Mouse (Mus musculus) heart, postnatal 14 days (tissue): Measurements from ENCODE around the gene Tnk1. TPM values are rescaled to one million over a fixed set of nuclear protein-coding genes. Genes with fewer than 3 reads are reported as not detected.
A peak's percentile ranks its signal among the peaks of the same experiment; 100 is the strongest.

ENCODE experiments used
- DNase-seq, 2 experiments: peaks; one replicate each; pipeline ENCODE4 v3.0.0; 2021 to 2022
- intact Hi-C: fragments of 180-260 bp; cut with DNase I; formaldehyde crosslinking; loops from one replicate; pipeline ENCODE4 v1.15.1; 2025
- long read RNA-seq, 2 experiments: library from polyadenylated mRNA; stranded (forward); transcript quantifications; one replicate each; pipeline ENCODE4 v2.0.0; 2021
- total RNA-seq, 2 experiments: library from RNA; stranded (reverse); gene quantifications; 2 replicates each; pipeline ENCODE4 v1.2.3; 2021

The Tnk1 gene
- under 1 TPM in 1 of 2 experiments, not detected in 1; 0.24 TPM for total RNA-seq
- long read RNA-seq, experiment 1 = 0 reads
- long read RNA-seq, experiment 2 = 0 reads

- intact Hi-C loops = no loop called here
- DNase-seq = no peak
Observed at GRCm38 (mm10) chr11:69858113-69858998, at the start of gene Tnk1. Tnk1 (minus strand) TSS chr11:69858730.

GRCm38 (mm10) chr11:69904311-69904710, 45.8 kb upstream of the Tnk1 start:
- DNase-seq = no peak
- intact Hi-C loops = no loop called here

DNA sequence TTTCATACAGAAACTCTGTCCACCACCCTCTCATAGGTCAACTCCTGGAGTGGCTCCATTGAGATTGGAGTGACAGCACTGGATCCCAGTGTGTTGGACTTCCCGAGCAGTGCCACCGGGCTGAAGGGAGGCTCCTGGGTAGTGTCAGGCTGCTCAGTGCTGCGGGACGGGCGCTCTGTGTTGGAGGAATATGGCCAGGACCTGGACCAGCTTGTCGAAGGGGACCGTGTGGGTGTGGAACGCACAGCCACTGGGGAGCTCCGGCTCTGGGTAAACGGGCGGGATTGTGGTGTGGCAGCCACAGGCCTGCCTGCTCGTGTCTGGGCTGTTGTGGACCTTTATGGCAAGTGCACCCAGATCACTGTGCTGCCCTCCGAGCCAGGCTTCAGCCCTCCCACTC, 44.4 kb upstream of the Tnk1 start:
- no peak for DNase-seq
- intact Hi-C loops = loop anchor here (1.0 kb wide), 1 partner anchor 10 kb away; the partner anchor contains the start of gene Gps2

DNA sequence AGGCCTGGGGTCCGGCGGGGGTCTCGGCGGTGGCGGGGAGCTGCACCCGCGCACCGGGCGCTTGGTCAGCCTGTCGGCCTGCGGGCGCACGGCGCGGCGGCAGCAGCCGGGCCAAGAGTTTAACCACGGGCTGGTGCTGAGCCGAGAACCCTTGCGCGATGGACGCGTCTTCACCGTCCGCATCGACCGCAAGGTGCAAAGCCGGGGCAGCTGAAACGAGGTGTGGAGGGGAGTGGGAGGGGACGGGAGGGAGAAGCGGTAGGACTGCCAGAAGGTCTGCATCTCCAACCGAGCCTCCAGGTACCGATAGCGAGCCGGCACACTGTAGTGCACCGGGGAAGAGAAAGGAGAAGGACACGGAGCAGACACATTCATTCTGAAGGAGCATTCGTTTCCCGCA, 43.5 kb upstream of the Tnk1 start:
- DNase-seq = no peak
- intact Hi-C loops = loop anchor here (2.0 kb wide), 1 partner anchor 63 kb away; the partner anchor contains the start of gene Tmem256

DNA sequence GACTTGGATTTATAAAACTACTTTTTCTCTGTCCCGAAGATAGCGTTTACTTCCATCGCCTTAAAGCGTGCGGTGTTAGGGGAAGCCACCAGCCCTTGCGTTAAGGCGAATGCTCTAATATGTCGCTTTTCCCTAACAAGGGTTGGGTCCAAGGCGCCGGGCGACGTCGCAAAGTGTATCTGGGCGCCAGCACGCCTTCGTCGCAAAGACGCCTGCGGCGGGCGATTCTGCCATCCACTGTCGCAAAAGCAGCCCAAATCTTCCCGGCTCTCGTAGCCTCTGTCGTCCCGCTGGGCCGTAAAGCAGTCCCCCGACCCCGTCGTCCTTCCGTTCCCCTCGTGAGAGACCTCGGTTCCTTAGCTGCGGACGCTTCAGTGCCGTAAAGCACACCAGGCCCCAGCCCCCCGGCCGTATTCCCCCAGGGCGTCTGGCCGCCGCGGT, 42.9 kb upstream of the Tnk1 start:
- DNase-seq = peak; percentile 91 to 92
- intact Hi-C loops = loop anchor here (2.0 kb wide), 1 partner anchor 63 kb away; the partner anchor contains the start of gene Tmem256

DNA sequence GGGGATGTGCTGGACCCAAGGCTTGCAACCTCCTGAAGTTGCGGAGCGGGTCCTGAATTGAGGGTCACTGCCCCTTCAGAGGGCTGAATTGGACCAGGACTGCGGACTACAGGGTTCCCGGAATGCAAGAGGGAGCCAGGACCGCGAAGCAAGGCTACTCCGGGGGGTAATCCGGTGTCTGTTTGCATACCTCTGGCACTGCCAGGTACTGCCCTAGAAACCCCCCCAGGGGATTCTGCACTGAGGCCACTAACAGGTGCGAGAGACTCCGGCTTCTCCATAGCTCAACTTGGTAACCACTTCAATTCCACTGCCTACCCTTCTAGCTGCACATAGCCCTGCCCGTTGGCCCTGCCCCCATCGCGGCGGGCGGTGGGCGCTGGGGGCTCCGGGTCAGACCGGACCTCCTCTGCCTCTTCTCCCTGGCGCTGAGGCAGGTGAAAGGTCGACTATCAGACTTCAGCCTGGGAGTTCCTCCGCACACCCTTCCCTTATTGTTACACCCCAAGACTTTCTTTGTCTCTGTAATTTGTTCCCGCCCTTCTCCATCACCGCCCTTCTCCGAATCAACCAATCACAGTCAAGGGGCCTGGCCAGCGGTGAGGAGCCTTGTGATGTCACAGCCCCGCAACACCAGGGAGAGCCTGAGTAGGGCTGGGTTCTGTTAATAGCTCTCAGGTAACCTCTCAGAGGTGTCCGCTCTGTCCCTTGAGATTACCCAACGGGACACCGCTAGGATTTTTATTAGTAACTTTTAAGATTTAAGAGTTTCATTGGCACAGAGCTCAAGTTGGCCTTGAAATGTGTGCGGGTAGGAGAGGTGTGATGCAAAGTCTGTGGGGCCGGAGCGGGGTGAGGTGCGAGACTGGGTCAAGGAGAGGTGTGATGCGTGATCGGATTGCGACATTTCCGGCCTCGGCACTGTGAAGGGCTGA, 42.2 kb upstream of the Tnk1 start, which contains the start of the genes 2810408A11Rik and Neurl4:
Gene 2810408A11Rik (minus strand): TSS at position 517 of the 935 bp plus-strand sequence.
Gene Neurl4 (plus strand): TSS at position 602 of the 935 bp plus-strand sequence.
- DNase-seq = peak; percentile 83 to 86
- intact Hi-C loops = loop anchor here (2.0 kb wide), 1 partner anchor 62 kb away; the partner anchor contains the start of gene Tmem256

- no peak for DNase-seq
- intact Hi-C loops = loop anchor here (2.0 kb wide), 1 partner anchor 61 kb away; the partner anchor contains the start of gene Tmem256
Observed at GRCm38 (mm10) chr11:69899870-69900269, 41.3 kb upstream of the Tnk1 start.

DNA sequence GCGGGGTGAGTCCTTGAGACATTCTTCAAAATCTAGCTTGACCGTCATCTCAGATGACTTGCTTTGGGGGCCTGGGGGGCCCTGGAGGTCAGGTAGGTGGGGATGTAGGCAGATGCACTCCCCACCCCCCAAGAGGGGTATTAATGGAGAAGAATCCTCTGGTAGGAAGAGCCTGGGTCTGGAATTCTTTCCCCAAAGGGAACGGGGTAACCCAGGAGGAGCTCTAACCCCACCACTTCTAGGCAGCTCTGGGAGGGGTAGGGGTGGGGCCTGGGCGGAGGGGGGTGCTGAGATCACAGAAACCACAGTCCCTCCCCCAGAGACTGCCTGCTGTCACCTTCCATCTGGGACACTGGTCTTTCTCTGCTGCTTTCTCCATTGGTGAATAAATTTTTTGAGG, 36.8 kb upstream of the Tnk1 start, which contains the start of gene Acap1:
Gene Acap1 (minus strand): TSS at position 249 of the 400 bp plus-strand sequence.
- intact Hi-C loops = no loop called here
- DNase-seq = peak in 1 of 2 experiments; percentile 1

- peak in 1 of 2 experiments; percentile 9 for DNase-seq
- intact Hi-C loops = no loop called here
Observed at GRCm38 (mm10) chr11:69894671-69895070, 36.1 kb upstream of the Tnk1 start.

GRCm38 (mm10) chr11:69891482-69891881, 33.0 kb upstream of the Tnk1 start:
- DNase-seq = peak in 1 of 2 experiments; percentile 20
- intact Hi-C loops = no loop called here

DNA sequence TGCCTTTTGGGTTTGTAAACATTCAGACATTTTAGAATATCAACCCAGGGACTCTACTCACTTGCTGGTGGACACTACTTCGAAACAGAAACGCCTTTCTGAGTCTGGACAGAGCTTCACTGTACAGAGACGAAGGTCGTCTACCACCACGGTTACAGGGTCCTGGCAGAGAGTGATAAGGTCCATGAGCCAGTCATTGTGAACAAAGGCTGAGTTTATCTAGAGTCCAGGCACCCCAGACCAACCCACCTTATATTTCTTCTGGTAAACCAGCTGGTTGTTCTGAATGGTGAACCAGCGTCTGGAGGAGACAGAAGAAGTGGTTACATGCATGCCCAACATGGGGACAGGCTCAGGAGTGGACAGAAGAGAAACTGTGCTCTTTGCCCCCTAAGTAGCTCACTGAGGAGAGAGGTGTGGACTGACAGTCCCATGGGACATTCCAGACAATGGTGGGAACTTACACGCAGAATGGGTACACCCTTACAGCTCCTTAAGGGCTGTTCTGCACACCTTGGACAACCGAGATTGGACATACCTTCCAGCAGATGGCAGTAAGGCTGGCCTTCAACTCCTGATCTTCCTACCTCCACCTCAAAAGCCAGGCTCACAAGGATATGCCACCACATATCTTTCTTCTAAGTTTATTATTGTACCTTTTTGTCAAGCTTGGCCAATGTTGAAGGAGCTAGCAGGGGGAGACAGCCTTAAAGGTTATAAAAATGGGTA, 28.5 kb upstream of the Tnk1 start:
- intact Hi-C loops = no loop called here
- DNase-seq = no peak

DNA sequence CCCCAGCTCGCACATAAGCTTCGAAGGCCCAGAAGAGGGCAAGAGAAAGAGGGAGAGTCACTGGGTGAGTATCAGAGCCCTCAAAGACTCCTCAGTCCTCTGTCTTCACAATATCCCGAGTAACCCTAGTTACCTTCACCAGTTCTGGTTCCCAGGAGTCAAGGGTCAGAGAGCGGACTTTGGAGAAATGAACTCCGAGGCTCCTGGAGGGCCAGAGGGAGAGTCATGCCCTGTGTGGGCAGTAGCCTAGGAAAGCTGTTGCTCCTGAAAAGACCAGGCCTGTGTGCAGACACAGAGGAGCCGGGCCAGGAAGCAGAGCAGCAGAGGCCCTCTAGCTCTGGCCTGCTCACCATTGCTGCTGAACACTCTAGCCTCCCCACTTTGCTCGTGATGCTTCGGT, 26.1 kb upstream of the Tnk1 start:
- intact Hi-C loops = no loop called here
- DNase-seq = no peak

DNA sequence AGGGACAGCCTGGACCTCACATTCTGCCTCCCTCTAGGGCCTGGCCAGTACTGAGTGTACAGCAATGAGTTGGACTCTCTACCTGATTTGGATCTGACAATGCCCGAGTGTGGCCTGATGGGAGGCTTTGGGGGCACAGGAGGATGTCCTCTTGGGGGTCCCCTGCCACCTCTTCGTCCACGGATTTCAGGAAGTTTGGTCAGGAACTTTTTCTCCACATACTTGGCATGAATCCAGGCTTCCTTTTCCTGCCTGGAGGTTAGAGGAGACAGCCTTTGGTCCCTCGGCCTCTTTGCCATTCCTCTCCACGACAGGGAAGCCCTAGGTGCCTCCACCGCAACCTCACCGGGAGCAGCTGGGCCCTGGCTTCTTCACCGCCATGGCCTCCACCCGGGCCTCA, 25.7 kb upstream of the Tnk1 start:
- DNase-seq = no peak
- intact Hi-C loops = no loop called here

DNA sequence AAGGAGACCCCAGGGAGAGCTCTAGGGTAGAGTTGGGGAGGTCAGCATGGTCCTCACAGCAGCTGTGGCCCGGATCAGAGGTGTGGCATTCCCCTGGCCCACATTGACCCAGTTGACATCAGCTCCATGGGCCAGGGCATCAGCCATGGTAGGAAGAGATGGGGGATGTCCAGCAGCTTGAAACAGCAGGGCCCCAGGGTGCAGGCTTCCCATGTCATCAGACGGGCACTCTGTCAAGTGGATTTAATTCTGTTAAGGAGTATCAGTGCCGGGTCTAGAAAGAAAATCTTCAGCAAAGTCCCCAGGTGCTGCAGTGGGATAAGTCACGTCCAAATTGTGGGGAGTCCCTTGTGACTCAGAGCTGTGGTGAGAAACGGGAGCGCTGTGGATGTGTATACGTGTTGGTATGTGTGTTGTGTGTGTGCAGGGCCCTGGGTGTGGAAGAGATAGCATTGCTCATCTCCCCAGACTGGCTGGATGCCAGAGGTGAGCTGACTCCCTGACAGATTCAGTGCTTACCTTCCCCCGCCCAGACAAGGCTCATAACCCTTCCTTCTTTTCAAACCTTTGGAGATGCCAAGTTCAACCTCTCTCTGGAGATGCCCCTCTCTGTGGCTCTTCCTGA, 25.1 kb upstream of the Tnk1 start:
- intact Hi-C loops = no loop called here
- DNase-seq = no peak

- peak in 1 of 2 experiments; percentile 43 for DNase-seq
- intact Hi-C loops = no loop called here
Observed at GRCm38 (mm10) chr11:69883066-69883465, 24.5 kb upstream of the Tnk1 start.

DNA sequence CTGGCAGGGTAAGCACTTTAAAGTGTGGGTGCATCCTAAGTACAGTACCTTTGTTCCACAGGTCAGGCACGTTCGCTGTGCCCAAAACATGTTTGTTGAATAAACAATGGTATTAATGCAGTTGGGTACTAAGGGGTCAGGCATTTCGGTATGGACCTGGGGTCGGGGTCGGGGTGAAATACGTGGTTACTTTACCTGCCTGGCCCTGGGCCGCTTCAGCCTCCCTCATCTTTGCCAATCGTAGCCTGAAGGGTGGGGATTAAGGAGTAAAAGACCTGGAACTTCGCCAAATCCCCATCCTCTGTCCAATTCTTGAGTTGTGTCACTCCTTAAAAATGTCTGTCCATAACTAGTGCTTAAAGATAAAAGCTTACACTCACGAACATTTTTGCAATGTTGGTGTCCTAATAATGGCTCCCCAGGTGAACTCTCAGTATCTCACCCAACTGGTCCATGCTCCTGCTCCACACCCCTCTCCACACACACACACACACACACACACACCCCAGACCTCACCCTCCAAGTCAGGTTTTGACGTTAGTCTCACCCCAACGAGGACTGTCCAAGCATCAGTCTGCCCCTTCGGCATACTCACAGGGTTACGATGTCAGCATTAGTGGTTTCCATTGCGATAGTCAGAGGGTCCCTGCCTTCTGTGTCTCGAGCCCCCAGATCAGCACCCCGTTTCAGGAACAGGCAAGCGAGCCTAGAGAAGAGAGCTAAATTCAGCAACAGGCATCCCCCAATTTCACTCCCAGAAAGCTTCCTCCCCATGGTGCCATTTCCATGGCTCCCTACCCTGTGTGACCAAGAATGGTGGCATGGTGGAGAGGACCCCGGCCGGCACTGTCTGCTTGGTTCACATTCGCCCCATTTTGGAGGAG, 23.5 kb upstream of the Tnk1 start:
- no peak for DNase-seq
- intact Hi-C loops = loop anchor here (2.0 kb wide), 2 partner anchors 39 to 67 kb away; partner anchors contain the start of genes Eif5a and Slc2a4

DNA sequence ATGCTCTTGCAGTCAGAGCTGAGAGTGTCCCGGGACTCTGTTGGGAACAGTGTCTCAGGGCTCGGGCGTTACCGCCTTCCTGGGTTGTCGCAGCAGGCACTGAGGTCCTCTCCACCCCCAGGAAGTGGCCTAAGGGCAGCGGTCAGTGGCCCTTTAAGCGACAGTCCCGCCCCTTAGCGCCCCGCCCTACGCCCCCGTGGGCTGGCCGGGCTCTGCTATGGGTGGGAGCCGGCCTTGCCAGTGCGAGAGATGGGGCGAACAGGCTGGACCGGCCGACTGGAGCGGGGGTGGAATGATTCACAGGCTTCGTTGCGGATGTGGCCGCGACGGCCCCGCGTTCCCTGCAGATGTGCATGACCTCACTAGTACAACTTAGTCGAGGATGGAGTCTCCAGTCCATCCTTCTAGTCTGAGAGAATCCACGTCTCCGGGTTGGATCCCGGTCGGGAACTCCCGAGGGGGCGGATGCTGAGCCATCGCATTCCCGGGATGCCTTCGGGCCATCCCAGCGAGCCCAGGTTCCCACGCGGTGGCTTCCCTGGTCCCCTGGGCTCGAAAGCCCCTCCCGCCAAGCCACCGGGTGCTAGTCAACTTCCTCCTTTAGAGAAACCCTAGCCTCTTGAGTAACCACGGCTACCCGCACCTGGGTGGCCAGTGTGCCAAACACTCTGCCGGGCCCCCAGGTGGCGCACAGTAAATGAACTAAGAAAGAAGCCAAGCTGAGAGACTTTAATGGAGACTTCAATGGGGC, 22.5 kb upstream of the Tnk1 start, which contains the start of gene Kctd11:
Gene Kctd11 (minus strand): TSS at position 554 of the 751 bp plus-strand sequence.
- intact Hi-C loops = loop anchor here (2.0 kb wide), 2 partner anchors 40 to 68 kb away; partner anchors contain the start of genes Eif5a and Slc2a4
- DNase-seq = peak; percentile 92
